8 mouse cellular contexts compared by ENCODE assay signal in the genomic region with DNA sequence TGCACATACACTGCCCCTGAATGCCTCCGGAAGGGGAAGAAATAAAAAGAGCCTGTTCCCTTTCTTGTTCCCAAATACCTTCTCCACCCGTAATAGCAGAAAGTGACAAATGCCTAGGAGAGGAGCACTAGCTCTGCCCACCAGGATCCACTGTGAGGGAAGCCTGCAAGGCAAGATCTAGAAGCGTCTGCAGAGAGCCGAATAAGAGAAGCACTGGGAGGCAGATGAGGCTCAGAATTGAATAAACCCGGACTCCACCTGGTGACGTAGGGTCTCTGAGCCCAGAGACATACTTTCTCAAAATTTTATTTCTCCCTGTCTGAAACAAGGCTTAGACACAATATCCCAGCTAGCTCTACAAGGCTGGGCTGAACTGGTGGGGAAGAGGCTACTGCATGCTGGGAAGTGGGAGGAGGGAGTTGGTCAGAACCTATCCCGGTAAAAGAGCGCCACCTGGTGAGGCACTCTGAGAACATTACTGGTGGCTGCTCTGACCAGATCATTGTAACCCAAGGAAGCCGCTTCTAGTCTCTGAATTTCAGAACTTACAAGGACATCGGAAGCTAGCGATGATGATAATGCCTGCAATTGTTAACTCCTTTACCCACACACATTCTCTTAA. TPM values are rescaled to one million over a fixed set of nuclear protein-coding genes. Genes with fewer than 3 reads are reported as not detected.
A peak's percentile ranks its signal among the peaks of the same experiment; 100 is the strongest.
DNase-seq lines count a peak whose midpoint lies in the region; ATAC-seq and TF ChIP-seq lines count a peak whose summit lies in the region.

No protein-coding gene starts in this region.

- WGBS in forebrain, embryonic 14.5 days: 38% methylated on average over 11 of the region's 11 CpGs
- 36% methylated on average over 11 of the region's 11 CpGs for WGBS in large intestine, adult 2 months
- WGBS in liver, embryonic 16.5 days (ENCODE audit: insufficient replicate concordance): 24% methylated on average over 11 of the region's 11 CpGs
- 36% methylated on average over 11 of the region's 11 CpGs for WGBS in neural tube, embryonic 13.5 days

- peak; percentile 91 for ATAC-seq in cerebellum, adult (ENCODE audit: insufficient number of reproducible peaks, low FRiP score, low TSS enrichment)
- peak; percentile 95 for ATAC-seq in forebrain, embryonic 14.5 days
- ATAC-seq in liver, embryonic 16.5 days (ENCODE audit: low read depth): peak; percentile 58; the same call in 1 of the 2 replicates
- peak; percentile 93 for ATAC-seq in neural tube, embryonic 13.5 days (ENCODE audit: low read depth)

- peak; percentile 96 for DNase-seq in forebrain, embryonic 14.5 days (ENCODE audit: low spot score)
- DNase-seq in heart, postnatal 14 days: peak; percentile 86 to 92
- DNase-seq in large intestine, adult 2 months (ENCODE audit: low read depth, low spot score): peak; percentile 82

- H3K36me3 ChIP-seq in ES-Bruce4 (ENCODE audit: control insufficient read depth, insufficient read depth, low read length, poor library complexity, severe bottlenecking): no peaks in the 10 kb centered on the region
- no peaks in the 10 kb centered on the region for H3K36me3 ChIP-seq in forebrain, embryonic 14.5 days (ENCODE audit: control insufficient read depth, insufficient read depth, low read length)
- H3K36me3 ChIP-seq in liver, embryonic 16.5 days (ENCODE audit: control insufficient read depth, insufficient read depth): no peaks in the 10 kb centered on the region
- no peaks in the 10 kb centered on the region for H3K36me3 ChIP-seq in neural tube, embryonic 13.5 days
- H3K36me3 ChIP-seq in testis, adult 2 months (ENCODE audit: control insufficient read depth, insufficient read depth, low read length): no peaks in the 10 kb centered on the region

- no peak for TF ChIP-seq EP300 in ES-Bruce4 (IDR thresholded peaks at IDR 0.05; ENCODE audit: insufficient read depth, low read depth, low read length)

- no peaks in the 10 kb centered on the region for H3K27me3 ChIP-seq in ES-Bruce4 (ENCODE audit: control insufficient read depth, insufficient read depth, low read length, poor library complexity, severe bottlenecking)
- H3K27me3 ChIP-seq in forebrain, embryonic 14.5 days (replicated peaks; ENCODE audit: control insufficient read depth, insufficient read depth, low read length): no peaks in the 10 kb centered on the region
- H3K27me3 ChIP-seq in liver, embryonic 16.5 days (ENCODE audit: control insufficient read depth, insufficient read depth, low read depth, low read length): no peaks in the 10 kb centered on the region
- H3K27me3 ChIP-seq in neural tube, embryonic 13.5 days: no peaks in the 10 kb centered on the region
- H3K27me3 ChIP-seq in testis, adult 2 months (ENCODE audit: control insufficient read depth, insufficient read depth, low read length): no peaks in the 10 kb centered on the region

- peak overlapping the region; percentile 27; the same call in 1 of the 2 replicates for H3K4me2 ChIP-seq in forebrain, embryonic 14.5 days (ENCODE audit: low read length)
- H3K4me2 ChIP-seq in liver, embryonic 16.5 days (ENCODE audit: low read depth, low read length): 0 out of 2 replicates have a peak overlapping the region, but pooled peaks have one; percentile 13
- H3K4me2 ChIP-seq in neural tube, embryonic 13.5 days: peak overlapping the region; percentile 26; the same call in 1 of the 2 replicates

- no peak overlapping the region for H3K4me3 ChIP-seq in ES-Bruce4 (ENCODE audit: low read depth, low read length)
- H3K4me3 ChIP-seq in forebrain, embryonic 14.5 days (ENCODE audit: low read depth, low read length): no peak overlapping the region
- H3K4me3 ChIP-seq in liver, embryonic 16.5 days (ENCODE audit: low read depth, low read length): no peak overlapping the region
- H3K4me3 ChIP-seq in neural tube, embryonic 13.5 days: no peak overlapping the region
- H3K4me3 ChIP-seq in testis, adult 2 months (ENCODE audit: control insufficient read depth, low read depth, low read length): no peak overlapping the region

- peak; percentile 88 for TF ChIP-seq CTCF in ES-Bruce4 (IDR thresholded peaks at IDR 0.05; ENCODE audit: low read depth, low read length)
- peak; percentile 77; the same call in 1 of the 2 replicates for TF ChIP-seq CTCF in testis, adult 2 months (IDR thresholded peaks at IDR 0.05; ENCODE audit: control insufficient read depth, insufficient read depth, insufficient replicate concordance, low read depth, low read length)

- no peaks in the 10 kb centered on the region for H3K9me3 ChIP-seq in ES-Bruce4 (replicated peaks; ENCODE audit: control insufficient read depth, insufficient read depth, low read length, poor library complexity, severe bottlenecking)
- H3K9me3 ChIP-seq in forebrain, embryonic 14.5 days (replicated peaks; ENCODE audit: control insufficient read depth, low read length): no peaks in the 10 kb centered on the region
- no peaks in the 10 kb centered on the region for H3K9me3 ChIP-seq in liver, embryonic 16.5 days (replicated peaks; ENCODE audit: control insufficient read depth, low read length)
- no peaks in the 10 kb centered on the region for H3K9me3 ChIP-seq in neural tube, embryonic 13.5 days

- intact Hi-C loops in heart, postnatal 14 days (cut with DNase I): loop anchor here (1.0 to 10.0 kb wide), 6 partner anchors 218 to 796 kb away; no protein-coding TSS in a partner anchor

- no peaks in the 10 kb centered on the region for H3K4me1 ChIP-seq in ES-Bruce4 (ENCODE audit: control insufficient read depth, insufficient read depth, low read length)
- H3K4me1 ChIP-seq in forebrain, embryonic 14.5 days (ENCODE audit: control insufficient read depth, insufficient read depth, low read length): 0 out of 2 replicates have a peak, but pooled peaks cover 3% of the 10 kb centered on the region
- no peaks in the 10 kb centered on the region for H3K4me1 ChIP-seq in liver, embryonic 16.5 days (ENCODE audit: control insufficient read depth, low read depth, low read length)
- H3K4me1 ChIP-seq in neural tube, embryonic 13.5 days (replicated peaks): peaks cover 7% of the 10 kb centered on the region
- H3K4me1 ChIP-seq in testis, adult 2 months (ENCODE audit: control insufficient read depth, insufficient read depth, low read length): peaks cover 4% of the 10 kb centered on the region; the same call in 1 of the 2 replicates

- H3K9ac ChIP-seq in ES-Bruce4 (ENCODE audit: low read depth, poor library complexity, severe bottlenecking): no peak overlapping the region
- H3K9ac ChIP-seq in forebrain, embryonic 14.5 days (ENCODE audit: low read length): peak overlapping the region; percentile 45; the same call in 1 of the 2 replicates
- H3K9ac ChIP-seq in liver, embryonic 16.5 days (ENCODE audit: low read depth, low read length): 0 out of 2 replicates have a peak overlapping the region, but pooled peaks have one; percentile 16
- peak overlapping the region; percentile 46 for H3K9ac ChIP-seq in neural tube, embryonic 13.5 days

- H3K27ac ChIP-seq in ES-Bruce4 (ENCODE audit: insufficient read depth, low read length): no peak overlapping the region
- no peak overlapping the region; the same call in 1 of the 2 replicates for H3K27ac ChIP-seq in forebrain, embryonic 14.5 days (ENCODE audit: low read depth, low read length)
- H3K27ac ChIP-seq in liver, embryonic 16.5 days (ENCODE audit: low read length): no peak overlapping the region
- 0 out of 2 replicates have a peak overlapping the region, but pooled peaks have one; percentile 14 for H3K27ac ChIP-seq in neural tube, embryonic 13.5 days (replicated peaks)
- no peak overlapping the region for H3K27ac ChIP-seq in testis, adult 2 months (ENCODE audit: control insufficient read depth, insufficient read depth, low read depth, low read length)

- peak; percentile 25 for TF ChIP-seq POLR2A in ES-Bruce4 (IDR thresholded peaks at IDR 0.05; ENCODE audit: insufficient read depth, low read length)
- no peak for TF ChIP-seq POLR2A in testis, adult 2 months (IDR thresholded peaks at IDR 0.05; ENCODE audit: control insufficient read depth, low read depth, low read length)

RNA-seq across cellular contexts. Expression of a gene that starts 45.2 kb away (rescaled TPM):
- polyA plus RNA-seq in ES-Bruce4 (2011; ENCODE audit: insufficient read depth, insufficient read length, low read depth, missing spikeins): 77.5 and 79.8 TPM in 2 replicates
- polyA plus RNA-seq in forebrain, embryonic 14.5 days (2014; fragmentation: Nextera tagmentation; extraction: Ambion mirVana): 60.1 and 60.7 TPM in 2 replicates
- 10 to 100 TPM; 17.8 to 18.1 TPM for total RNA-seq in heart, postnatal 14 days (2021)
- polyA plus RNA-seq in large intestine, adult 2 months (2012; rRNA removed): 10.6 and 11.3 TPM in 2 replicates
- 29.5 and 30.0 TPM in 2 replicates for polyA plus RNA-seq in liver, embryonic 16.5 days (2015; fragmentation: Nextera tagmentation; extraction: Ambion mirVana)
- 58.8 and 64.5 TPM in 2 replicates for polyA plus RNA-seq in neural tube, embryonic 13.5 days (2015; fragmentation: Nextera tagmentation; extraction: Ambion mirVana)
- polyA plus RNA-seq in testis, adult 2 months (2012; rRNA removed): 45.0 and 54.4 TPM in 2 replicates

RNA-seq across cellular contexts. Expression of a gene that starts 53.7 kb away (rescaled TPM):
- 7.0 TPM in 2 replicates for polyA plus RNA-seq in ES-Bruce4 (2011; ENCODE audit: insufficient read depth, insufficient read length, low read depth, missing spikeins)
- 31.4 and 46.7 TPM in 2 replicates for polyA plus RNA-seq in forebrain, embryonic 14.5 days (2014; fragmentation: Nextera tagmentation; extraction: Ambion mirVana)
- total RNA-seq in heart, postnatal 14 days (2021): 1 to 10 TPM; 1.5 to 1.9 TPM
- polyA plus RNA-seq in large intestine, adult 2 months (2012; rRNA removed): 0.71 and 0.93 TPM in 2 replicates
- 0.22 and 0.28 TPM in 2 replicates for polyA plus RNA-seq in liver, embryonic 16.5 days (2015; fragmentation: Nextera tagmentation; extraction: Ambion mirVana)
- 29.2 and 30.8 TPM in 2 replicates for polyA plus RNA-seq in neural tube, embryonic 13.5 days (2015; fragmentation: Nextera tagmentation; extraction: Ambion mirVana)
- polyA plus RNA-seq in testis, adult 2 months (2012; rRNA removed): 5.3 and 7.1 TPM in 2 replicates
